Mouse (Mus musculus) embryonic facial prominence, embryonic 14.5 days (tissue): ENCODE data around the gene 4930453N24Rik. TPM values are rescaled to one million over a fixed set of nuclear protein-coding genes. Genes with fewer than 3 reads are reported as not detected.

Experiments
- polyA plus RNA-seq: library from polyadenylated mRNA; unstranded; fragments of >200 nt; fragmentation: Nextera tagmentation; extraction: Ambion mirVana; gene quantifications from 2 replicates; pipeline ENCODE4 v1.2.1, GENCODE M21; 2014

The 4930453N24Rik gene
- polyA plus RNA-seq, 1 experiment from 2014 or later: 27.5 TPM

Other genes starting within 250 kb of the 4930453N24Rik start
- not detected in 2 replicates for gene Csnka2ip, start 168.8 kb downstream of the 4930453N24Rik start, polyA plus RNA-seq
- 7.2 and 7.7 TPM in 2 replicates for gene Zfp654, start 80.5 kb upstream of the 4930453N24Rik start, polyA plus RNA-seq
- 91.3 and 94.2 TPM in 2 replicates for gene Cggbp1, start 80.8 kb upstream of the 4930453N24Rik start, polyA plus RNA-seq